Mouse (Mus musculus): ENCODE results near the gene Tmem19. TPM values are rescaled to one million over a fixed set of nuclear protein-coding genes. Genes with fewer than 3 reads are reported as not detected.
A peak's percentile ranks its signal among the peaks of the same experiment; 100 is the strongest.

Tmem19 gene
- polyA plus RNA-seq, 1 experiment from 2014 or later, result 47.4 TPM

DNA sequence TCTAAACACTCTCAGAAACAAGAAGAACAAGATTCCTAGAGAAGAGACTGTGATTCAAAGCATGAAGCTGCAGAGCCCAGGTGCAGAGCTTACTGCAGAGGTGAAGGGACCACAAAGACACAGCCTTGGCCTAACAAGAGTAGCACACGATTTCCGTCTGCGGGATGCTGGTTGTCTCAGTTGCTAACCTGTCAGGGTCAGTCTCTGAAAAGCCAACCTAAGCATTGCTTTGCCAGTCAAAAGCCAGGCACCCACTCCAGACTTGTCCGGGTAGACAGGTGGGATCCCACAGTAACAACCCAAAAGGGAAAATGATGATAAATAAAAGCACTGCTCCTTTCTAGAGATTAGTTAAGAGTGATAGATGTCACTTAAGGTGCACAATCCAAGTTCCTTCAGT, 53.1 kb downstream of the Tmem19 start:
- Histone ChIP-seq H3K4me1 (replicated peaks; ENCODE audit: insufficient read depth, low read length) (peaks cover 19% of the 10 kb centered on the region; the same call in 1 of the 2 replicates), H3K9ac (ENCODE audit: low read depth, low read length) (no peak overlapping the region), H3K9me3 (replicated peaks; ENCODE audit: low read length) (no peaks in the 10 kb centered on the region), H3K4me3 (replicated peaks; ENCODE audit: low read depth, low read length) (no peak overlapping the region), H3K27ac (peak overlapping the region; percentile 32; the same call in 1 of the 2 replicates), H3K36me3 (ENCODE audit: insufficient read depth, low read length) (no peaks in the 10 kb centered on the region; the same call in 1 of the 2 replicates), H3K27me3 (ENCODE audit: insufficient read depth, low read length) (no peaks in the 10 kb centered on the region), H3K4me2 (ENCODE audit: low read length) (no peak overlapping the region)
- DNase-seq (ENCODE audit: low spot score) (no peak), ATAC-seq (replicated peaks; ENCODE audit: low FRiP score, low read depth) (no peak)
- 91% methylated on average over 4 of the region's 4 CpGs for WGBS
- TF ChIP-seq CTCF (IDR thresholded peaks at IDR 0.05; ENCODE audit: low read depth), result no peak

DNA sequence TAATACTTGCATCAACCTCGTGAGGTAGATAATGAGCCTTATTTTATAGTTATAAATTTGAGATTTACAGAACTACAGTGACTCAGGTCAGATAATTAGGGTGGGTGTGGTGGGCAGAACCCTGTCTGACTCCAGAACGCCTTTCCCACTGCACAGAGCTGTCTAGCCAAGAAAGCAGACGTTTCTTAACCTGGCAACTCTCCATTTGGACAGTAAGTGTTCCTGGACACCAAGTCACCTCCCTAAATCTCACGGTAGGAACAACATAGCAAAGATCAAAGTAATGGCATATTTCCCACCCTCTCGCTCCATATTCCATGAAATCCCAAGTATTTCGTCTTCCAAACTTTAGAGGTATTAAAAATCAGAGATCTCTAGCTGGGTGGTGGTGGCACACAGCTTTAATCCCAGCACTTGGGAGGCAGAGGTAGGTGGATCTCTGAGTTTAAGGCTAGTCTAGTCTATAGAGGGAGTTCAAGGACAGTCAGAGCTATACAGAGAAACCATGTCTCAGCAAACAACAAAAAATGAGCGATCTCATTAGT, 54.9 kb downstream of the Tmem19 start:
- H3K4me3 ChIP-seq (replicated peaks; ENCODE audit: low read depth, low read length), result no peak overlapping the region
- TF ChIP-seq CTCF (IDR thresholded peaks at IDR 0.05; ENCODE audit: low read depth), result no peak
- H3K36me3 ChIP-seq (ENCODE audit: insufficient read depth, low read length), result no peaks in the 10 kb centered on the region; the same call in 1 of the 2 replicates
- WGBS, result 76% methylated on average over 7 of the region's 7 CpGs
- H3K4me1 ChIP-seq (replicated peaks; ENCODE audit: insufficient read depth, low read length), result peaks cover 11% of the 10 kb centered on the region; the same call in 1 of the 2 replicates
- H3K27ac ChIP-seq, result no peak overlapping the region
- H3K27me3 ChIP-seq (ENCODE audit: insufficient read depth, low read length), result no peaks in the 10 kb centered on the region
- no peaks in the 10 kb centered on the region for H3K9me3 ChIP-seq (replicated peaks; ENCODE audit: low read length)
- no peak for ATAC-seq (replicated peaks; ENCODE audit: low FRiP score, low read depth)
- no peak overlapping the region for H3K4me2 ChIP-seq (ENCODE audit: low read length)
- no peak for DNase-seq (ENCODE audit: low spot score)
- no peak overlapping the region for H3K9ac ChIP-seq (ENCODE audit: low read depth, low read length)

DNA sequence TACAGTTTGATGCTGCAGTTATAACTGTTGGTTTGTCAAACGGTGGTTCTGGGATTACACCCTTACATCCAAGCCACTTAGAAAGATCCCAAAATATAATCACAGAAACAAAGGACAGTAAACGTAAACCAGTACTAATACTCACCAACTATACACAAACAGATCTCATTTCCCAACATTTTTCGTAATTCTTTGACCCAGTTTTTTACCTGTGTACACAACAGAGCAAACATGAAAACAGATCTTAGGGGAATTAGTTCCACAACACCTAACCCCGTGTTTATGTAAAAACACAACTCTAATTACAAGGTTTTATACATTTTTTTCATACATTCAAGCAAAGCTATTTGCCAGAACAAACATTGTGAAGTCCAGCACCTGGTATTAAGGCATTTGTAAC, 63.6 kb downstream of the Tmem19 start:
- H3K36me3 ChIP-seq (ENCODE audit: insufficient read depth, low read length), result peaks cover 39% of the 10 kb centered on the region

DNA sequence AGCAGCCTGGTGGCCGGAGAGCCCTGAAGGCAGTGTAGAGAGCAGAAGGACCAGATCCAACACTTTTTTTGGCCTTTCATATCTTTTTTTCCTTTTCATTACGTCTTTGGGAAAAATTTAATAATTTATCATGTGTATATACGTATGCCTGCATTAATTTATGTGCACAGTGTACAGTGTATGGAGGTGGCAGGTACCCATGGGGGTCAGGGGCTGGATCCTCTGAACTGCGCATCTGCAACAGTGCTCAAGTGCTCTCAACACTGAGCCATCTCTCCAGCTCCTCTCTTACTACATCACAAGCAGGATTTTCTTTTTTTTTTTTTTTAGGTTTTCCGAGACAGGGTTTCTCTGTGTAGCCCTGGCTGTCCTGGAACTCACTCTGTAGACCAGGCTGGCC, 64.7 kb downstream of the Tmem19 start:
- DNase-seq (ENCODE audit: low spot score) (no peak), ATAC-seq (replicated peaks; ENCODE audit: low FRiP score, low read depth) (no peak)
- H3K4me1 ChIP-seq (replicated peaks; ENCODE audit: insufficient read depth, low read length), result no peaks in the 10 kb centered on the region
- 90% methylated on average over 5 of the region's 5 CpGs for WGBS
- no peaks in the 10 kb centered on the region for H3K9me3 ChIP-seq (replicated peaks; ENCODE audit: low read length)
- H3K9ac ChIP-seq (ENCODE audit: low read depth, low read length), result no peak overlapping the region
- no peak overlapping the region for H3K4me2 ChIP-seq (ENCODE audit: low read length)
- TF ChIP-seq CTCF (IDR thresholded peaks at IDR 0.05; ENCODE audit: low read depth), result no peak
- H3K27me3 ChIP-seq (ENCODE audit: insufficient read depth, low read length), result no peaks in the 10 kb centered on the region
- peaks cover 46% of the 10 kb centered on the region for H3K36me3 ChIP-seq (ENCODE audit: insufficient read depth, low read length)
- no peak overlapping the region for H3K4me3 ChIP-seq (replicated peaks; ENCODE audit: low read depth, low read length)
- no peak overlapping the region for H3K27ac ChIP-seq

More for the DNA sequence above, 63.6 kb downstream of the Tmem19 start:
- Histone ChIP-seq H3K9ac (ENCODE audit: low read depth, low read length) (no peak overlapping the region), H3K27ac (no peak overlapping the region), H3K4me2 (ENCODE audit: low read length) (no peak overlapping the region), H3K27me3 (ENCODE audit: insufficient read depth, low read length) (no peaks in the 10 kb centered on the region), H3K4me1 (replicated peaks; ENCODE audit: insufficient read depth, low read length) (no peaks in the 10 kb centered on the region), H3K9me3 (replicated peaks; ENCODE audit: low read length) (no peaks in the 10 kb centered on the region), H3K4me3 (replicated peaks; ENCODE audit: low read depth, low read length) (no peak overlapping the region)
- DNase-seq (ENCODE audit: low spot score), result no peak
- TF ChIP-seq CTCF (IDR thresholded peaks at IDR 0.05; ENCODE audit: low read depth), result no peak
- ATAC-seq (replicated peaks; ENCODE audit: low FRiP score, low read depth), result no peak
- WGBS, result 91% methylated on average over 4 of the region's 4 CpGs

DNA sequence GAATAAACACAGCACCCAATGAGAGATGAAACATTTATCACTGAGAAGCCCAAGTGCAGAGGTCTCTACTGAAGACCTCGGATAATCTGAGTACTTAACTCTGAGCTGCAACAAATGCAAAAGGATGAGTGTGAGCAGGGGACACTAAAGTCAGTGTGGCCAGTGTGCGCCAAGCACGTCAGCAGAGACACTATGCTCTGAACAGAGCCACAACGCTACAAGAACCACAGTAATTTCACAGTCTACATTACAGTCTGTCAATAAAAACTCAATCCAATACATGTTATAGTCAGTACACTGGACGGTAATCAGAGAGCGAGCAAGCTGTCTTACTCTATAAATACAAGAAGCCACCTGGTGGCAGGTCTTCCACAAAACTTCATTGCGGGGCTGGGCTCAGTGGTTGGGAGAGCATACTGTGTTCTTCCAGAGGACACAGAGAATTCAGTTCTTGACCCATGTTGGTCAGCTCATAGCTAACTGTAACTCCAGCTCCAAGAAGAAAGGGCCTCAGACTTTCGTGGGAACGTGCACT, 65.8 kb downstream of the Tmem19 start:
- H3K9me3 ChIP-seq (replicated peaks; ENCODE audit: low read length), result no peaks in the 10 kb centered on the region
- no peaks in the 10 kb centered on the region for H3K27me3 ChIP-seq (ENCODE audit: insufficient read depth, low read length)
- no peak overlapping the region for H3K4me2 ChIP-seq (ENCODE audit: low read length)
- H3K27ac ChIP-seq, result no peak overlapping the region
- no peak overlapping the region for H3K9ac ChIP-seq (ENCODE audit: low read depth, low read length)
- 74% methylated on average over 9 of the region's 9 CpGs for WGBS
- H3K36me3 ChIP-seq (ENCODE audit: insufficient read depth, low read length), result peaks cover 46% of the 10 kb centered on the region
- no peak overlapping the region for H3K4me3 ChIP-seq (replicated peaks; ENCODE audit: low read depth, low read length)
- no peak for ATAC-seq (replicated peaks; ENCODE audit: low FRiP score, low read depth)
- TF ChIP-seq CTCF (IDR thresholded peaks at IDR 0.05; ENCODE audit: low read depth), result peak; percentile 48
- no peaks in the 10 kb centered on the region for H3K4me1 ChIP-seq (replicated peaks; ENCODE audit: insufficient read depth, low read length)
- peak; percentile 35 for DNase-seq (ENCODE audit: low spot score)

DNA sequence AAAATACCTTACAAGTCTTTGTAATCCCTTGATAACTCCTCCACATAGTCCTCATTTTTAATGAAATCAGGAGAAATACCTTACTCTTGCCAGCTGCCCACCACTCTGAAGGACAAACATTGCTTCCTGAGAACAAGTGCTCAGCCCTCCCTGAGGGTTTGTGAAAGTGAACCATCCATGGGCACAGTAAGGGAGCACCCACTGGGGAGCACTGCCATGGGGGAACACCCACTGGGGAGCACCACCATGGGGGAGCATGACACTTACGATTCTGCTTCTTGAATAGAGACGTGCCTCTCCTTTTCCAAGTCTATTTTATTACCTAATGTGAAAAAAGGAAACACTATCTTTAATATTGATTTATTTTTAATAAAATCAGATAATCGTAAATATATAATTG, 67.1 kb downstream of the Tmem19 start:
- H3K4me1 ChIP-seq (replicated peaks; ENCODE audit: insufficient read depth, low read length), result no peaks in the 10 kb centered on the region
- WGBS, result 94% methylated on average over 3 of the region's 3 CpGs
- H3K36me3 ChIP-seq (ENCODE audit: insufficient read depth, low read length), result peaks cover 42% of the 10 kb centered on the region

More for the DNA sequence above, 67.1 kb downstream of the Tmem19 start:
- no peak for TF ChIP-seq CTCF (IDR thresholded peaks at IDR 0.05; ENCODE audit: low read depth)
- Histone ChIP-seq H3K9ac (ENCODE audit: low read depth, low read length) (no peak overlapping the region), H3K27ac (no peak overlapping the region), H3K27me3 (ENCODE audit: insufficient read depth, low read length) (no peaks in the 10 kb centered on the region), H3K4me3 (replicated peaks; ENCODE audit: low read depth, low read length) (no peak overlapping the region), H3K4me2 (ENCODE audit: low read length) (no peak overlapping the region), H3K9me3 (replicated peaks; ENCODE audit: low read length) (no peaks in the 10 kb centered on the region)
- DNase-seq (ENCODE audit: low spot score) (no peak), ATAC-seq (replicated peaks; ENCODE audit: low FRiP score, low read depth) (no peak)

Measured in kidney, postnatal 0 days (tissue).